10 mouse cellular contexts compared by ENCODE assay signal in genomic region chr19:21376445-21377218, GRCm38 (mm10).
DNase-seq lines count a peak whose midpoint lies in the region; ATAC-seq and TF ChIP-seq lines count a peak whose summit lies in the region.
"Had no signal": no experiment of that assay in that cellular context is flagged by ENCODE, and none has a peak within 500 bp of the region (broad histone marks: within the 10 kb centered on the region; RNA-seq: fewer than 3 reads in every experiment).

No protein-coding gene starts in this region.

- H3K9ac ChIP-seq in liver, embryonic 14.5 days (replicated peaks): no peak overlapping the region

- no peak overlapping the region for H3K4me2 ChIP-seq in liver, embryonic 14.5 days (ENCODE audit: low read depth)

- WGBS in liver, embryonic 14.5 days (ENCODE audit: insufficient replicate concordance): 53% methylated on average over 4 of the region's 4 CpGs

- no peak for DNase-seq in gastrocnemius, adult 2 months
- no peak for DNase-seq in gastrocnemius, postnatal 14 days
- DNase-seq in 416B (ENCODE audit: low read depth): peak; percentile 71
- peak; percentile 55 for DNase-seq in c-Kit-positive CD71-positive TER-119-positive erythroid progenitor cells, embryonic 14.5 days (ENCODE audit: low spot score)
- DNase-seq in liver, embryonic 14.5 days (ENCODE audit: low read depth in 3 of 3, low spot score in 3 of 3): peak in 1 of 3 experiments; percentile 43
- DNase-seq in kidney, postnatal 10 days: no peak
- no peak for DNase-seq in frontal cortex, postnatal 14 days (ENCODE audit: low spot score in 2 of 2)
- DNase-seq in gastrocnemius, postnatal 36 days: no peak

- H3K4me1 ChIP-seq in liver, embryonic 14.5 days (replicated peaks; ENCODE audit: control insufficient read depth in 2 of 2, insufficient read depth in 2 of 2, low read length in 1 of 2): peaks cover 0 to 6% of the 10 kb centered on the region in 2 experiments; a peak in 2 of 4 replicates

- no peak for TF ChIP-seq EP300 in liver, embryonic 14.5 days (IDR thresholded peaks at IDR 0.05; ENCODE audit: low read depth)

- peak overlapping the region; percentile 71 for H3K27ac ChIP-seq in gastrocnemius, adult 2 months
- H3K27ac ChIP-seq in liver, embryonic 14.5 days: no peak overlapping the region

- no peaks in the 10 kb centered on the region for H3K27me3 ChIP-seq in liver, embryonic 14.5 days (ENCODE audit: control insufficient read depth, insufficient read depth, low read length)
- H3K27me3 ChIP-seq: CH12.LX had no signal

- no peaks in the 10 kb centered on the region for H3K36me3 ChIP-seq in liver, embryonic 14.5 days (replicated peaks; ENCODE audit: control insufficient read depth, insufficient read depth, low read depth)

- intact Hi-C loops in gastrocnemius, adult 2 months (cut with DNase I): loop anchor here (5.0 kb wide), 1 partner anchor 371 kb away; no protein-coding TSS in a partner anchor
- intact Hi-C loops in gastrocnemius, postnatal 14 days (cut with DNase I; ENCODE audit: low total_unique reads): loop anchor here (2.0 to 10.0 kb wide), 3 partner anchors 186 to 368 kb away; no protein-coding TSS in a partner anchor
- intact Hi-C loops in gastrocnemius, postnatal 36 days (cut with DNase I): loop anchor here (5.0 to 10.0 kb wide), 3 partner anchors 91 to 522 kb away; no protein-coding TSS in a partner anchor

- peak; percentile 53; the same call in 1 of the 2 replicates for ATAC-seq in liver, embryonic 14.5 days (ENCODE audit: insufficient read depth)
- ATAC-seq: forebrain, embryonic 14.5 days had no signal

- no peak for TF ChIP-seq CTCF in gastrocnemius, adult 2 months (IDR thresholded peaks at IDR 0.05)
- TF ChIP-seq CTCF in liver, embryonic 14.5 days (IDR thresholded peaks at IDR 0.05; ENCODE audit: low read depth): no peak

- H3K4me3 ChIP-seq in gastrocnemius, adult 2 months: no peak overlapping the region
- H3K4me3 ChIP-seq in liver, embryonic 14.5 days (ENCODE audit: insufficient read depth in 1 of 2, low read depth in 2 of 2, low read length in 2 of 2): no peak overlapping the region

- H3K9me3 ChIP-seq in liver, embryonic 14.5 days (ENCODE audit: control insufficient read depth, low read length): no peaks in the 10 kb centered on the region

Comparison
In these comparisons a context has a peak if more than half of its experiments do, and no peak if none do; other contexts are left out.
1. DNase-seq: peak in 416B (single experiment) and c-Kit-positive CD71-positive TER-119-positive erythroid progenitor cells, embryonic 14.5 days (single experiment); none in gastrocnemius, adult 2 months (single experiment), gastrocnemius, postnatal 14 days (single experiment), kidney, postnatal 10 days (single experiment), frontal cortex, postnatal 14 days (0 of 2) and gastrocnemius, postnatal 36 days (0 of 2).